Mouse (Mus musculus) erythroblast, adult 5-6 weeks (primary cell): ENCODE data around the gene Galnt11. TPM values are rescaled to one million over a fixed set of nuclear protein-coding genes. Genes with fewer than 3 reads are reported as not detected.

Experiments used
- ATAC-seq: replicated peaks from 2 replicates; pipeline ENCODE4 v1.8.0; 2016; ENCODE audit warnings: moderate number of reproducible peaks, mild to moderate bottlenecking, moderate TSS enrichment, inconsistent platforms; ENCODE audit not compliant: poor library complexity, low FRiP score, severe bottlenecking
- total RNA-seq, 2 experiments: library from RNA; stranded (forward) in 1 of 2; stranded (reverse) in 1 of 2; fragments of 150-400 nt in 1 of 2; fragments of 200-764, 138-1000 nt in 1 of 2; gene quantifications; 2 replicates each; pipeline versions ENCODE4 v1.2.3 to v1.2.4; 2015 to 2017; ENCODE audit warnings: low replicate concordance in 2 of 2

The Galnt11 gene
- total RNA-seq, 2 experiments from 2014 or later: 3.3 to 4.7 TPM

- ATAC-seq: no peak
These were observed 30.7 kb downstream of the Galnt11 start for GRCm38 (mm10) chr5:25252423-25252822.

GRCm38 (mm10) chr5:25252825-25253544 is 31.3 kb downstream of the Galnt11 start:
- no peak for ATAC-seq

- ATAC-seq: no peak
These were observed 32.8 kb downstream of the Galnt11 start for GRCm38 (mm10) chr5:25254491-25254890.

GRCm38 (mm10) chr5:25256686-25257085 is 35.0 kb downstream of the Galnt11 start:
- ATAC-seq: no peak

GRCm38 (mm10) chr5:25261452-25261851 is 39.7 kb downstream of the Galnt11 start:
- no peak for ATAC-seq

- no peak for ATAC-seq
These were observed 40.6 kb downstream of the Galnt11 start for GRCm38 (mm10) chr5:25262266-25262665.

- no peak for ATAC-seq
These were observed 46.7 kb downstream of the Galnt11 start for GRCm38 (mm10) chr5:25268258-25268888.

GRCm38 (mm10) chr5:25275629-25276028 is 53.9 kb downstream of the Galnt11 start:
- no peak for ATAC-seq

- no peak for ATAC-seq
These were observed 54.7 kb downstream of the Galnt11 start for GRCm38 (mm10) chr5:25276365-25276764.

- no peak for ATAC-seq
These were observed 62.3 kb downstream of the Galnt11 start for GRCm38 (mm10) chr5:25283988-25284387.

GRCm38 (mm10) chr5:25296830-25297229 is 75.1 kb downstream of the Galnt11 start:
- no peak for ATAC-seq

- ATAC-seq: no peak
These were observed 88.5 kb downstream of the Galnt11 start for GRCm38 (mm10) chr5:25310226-25310625.

GRCm38 (mm10) chr5:25313881-25314280 is 92.2 kb downstream of the Galnt11 start:
- no peak for ATAC-seq

Other genes starting within 250 kb of the Galnt11 start
- gene Prkag2, start 121.3 kb upstream of the Galnt11 start, total RNA-seq (2015; ENCODE audit: low replicate concordance): 8.5 and 10.0 TPM in 2 replicates
- 2.0 and 2.8 TPM in 2 replicates for gene Prkag2, start 121.3 kb upstream of the Galnt11 start, total RNA-seq (2017; ENCODE audit: low replicate concordance)
- gene Galntl5, start 40.4 kb upstream of the Galnt11 start, total RNA-seq (2015; ENCODE audit: low replicate concordance): not detected in 2 replicates
- not detected in 2 replicates for gene Galntl5, start 40.4 kb upstream of the Galnt11 start, total RNA-seq (2017; ENCODE audit: low replicate concordance)
- not detected in 2 replicates for gene E130116L18Rik, start 1.2 kb downstream of the Galnt11 start, total RNA-seq (2015; ENCODE audit: low replicate concordance)
- gene E130116L18Rik, start 1.2 kb downstream of the Galnt11 start, total RNA-seq (2017; ENCODE audit: low replicate concordance): not detected in 2 replicates